Mouse (Mus musculus) kidney, postnatal 14 days (tissue): ENCODE results near the gene E430018J23Rik.
"Not testable (repeated sequence)": the region's sequence is repeated elsewhere in the genome, so short reads cannot be mapped to it uniquely, and the experiment has no call there.

Experiments used
- DNase-seq: peaks from one replicate; pipeline ENCODE4 v3.0.0; 2022; ENCODE audit warnings: mixed read lengths

Gene E430018J23Rik

DNA sequence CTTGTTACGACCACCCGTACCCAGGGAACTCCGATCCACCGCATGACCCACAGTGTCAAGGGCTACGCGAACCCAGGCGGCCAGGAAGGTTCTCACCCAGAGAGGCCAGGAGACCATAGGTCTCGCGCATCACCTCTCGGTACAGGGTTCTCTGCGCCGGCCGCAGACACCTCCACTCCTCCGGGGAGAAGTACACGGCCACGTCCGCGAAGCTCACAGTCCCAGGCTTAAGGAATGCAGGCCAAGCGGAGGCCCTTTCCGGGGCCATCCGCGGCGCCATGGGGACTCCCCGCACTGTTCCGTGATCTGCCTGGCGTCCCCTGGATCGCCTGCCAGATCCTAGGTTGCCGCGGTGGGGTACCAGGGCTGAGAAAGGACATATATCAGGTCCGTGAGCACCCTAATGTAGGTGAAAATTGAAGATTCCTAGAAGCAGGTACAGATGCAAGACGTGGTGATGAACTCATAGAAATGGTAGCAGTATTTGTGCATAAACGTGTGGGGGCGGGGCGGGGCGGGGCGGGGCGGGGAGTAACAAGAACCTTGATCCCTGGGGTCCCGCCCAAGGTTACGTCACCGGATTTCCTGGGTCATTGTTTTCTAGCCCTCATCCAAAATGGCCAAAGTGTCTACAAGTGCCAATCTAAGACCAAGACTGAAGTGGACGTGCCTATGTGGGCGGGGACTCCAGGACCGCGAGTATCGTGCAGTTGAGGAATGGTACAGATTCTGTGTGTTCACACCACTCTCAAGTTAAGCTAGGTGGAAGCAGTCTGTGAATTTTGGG is at the start of gene E430018J23Rik:
Gene E430018J23Rik (minus strand): TSS at position 473 of the 787 bp plus-strand sequence.
- DNase-seq, result peak; percentile 99

DNA sequence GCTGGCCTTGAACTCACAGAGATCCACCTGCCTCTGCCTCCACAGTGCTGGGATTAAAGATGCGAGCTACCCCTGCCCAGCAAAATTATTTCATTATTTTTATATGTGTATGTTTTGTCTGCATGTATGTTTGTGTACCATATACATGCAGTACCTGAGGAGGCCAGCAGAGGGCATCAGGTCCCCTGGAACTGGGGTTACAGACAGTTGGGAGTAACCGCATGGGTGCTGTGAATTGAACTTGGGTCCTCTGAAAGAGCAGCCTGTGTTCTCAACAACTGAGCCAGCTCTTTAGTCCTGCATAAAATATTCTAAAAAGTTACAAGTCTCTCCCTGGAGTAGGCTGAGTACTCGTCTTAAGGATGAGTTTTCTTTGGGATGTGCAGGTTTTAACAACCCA is 44.3 kb upstream of the E430018J23Rik start:
- no peak for DNase-seq

DNA sequence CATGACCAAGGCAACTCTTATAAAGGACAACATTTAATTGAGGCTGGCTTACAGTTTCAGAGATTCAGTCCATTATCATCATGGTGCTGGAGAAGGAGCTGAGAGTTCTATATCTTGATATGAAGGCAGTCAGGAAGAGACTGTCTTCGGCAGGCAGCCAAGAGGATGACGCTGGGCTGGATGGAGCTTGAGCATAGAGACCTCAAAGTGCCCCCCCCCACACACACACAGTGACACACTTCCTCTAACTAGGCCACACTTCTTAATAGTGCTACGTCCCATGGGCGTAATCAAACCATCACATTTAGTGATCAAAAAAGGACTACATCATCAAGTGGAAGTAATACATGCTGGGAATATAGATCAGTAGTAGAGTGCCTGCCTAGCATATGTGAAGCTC is 41.8 kb upstream of the E430018J23Rik start:
- DNase-seq, result no peak

DNA sequence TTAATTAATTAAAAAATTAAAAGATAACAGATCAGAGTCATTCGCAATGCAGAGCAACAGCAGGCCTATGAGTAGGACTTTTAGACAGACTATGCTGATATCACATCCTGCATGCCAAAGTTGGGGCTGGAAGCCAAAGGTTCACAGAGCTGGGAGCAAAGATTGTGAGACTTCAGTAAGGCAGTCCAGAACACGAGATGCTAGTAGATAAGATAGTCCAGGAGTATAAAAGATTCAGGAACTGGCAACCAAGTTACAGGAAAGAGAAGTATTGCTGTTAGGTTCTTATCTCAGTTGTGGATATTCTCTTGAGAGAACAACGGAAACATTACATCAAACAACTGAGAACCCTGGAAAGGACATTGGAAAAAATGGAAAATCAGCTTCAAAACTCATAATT is 32.9 kb upstream of the E430018J23Rik start:
- peak; percentile 34 for DNase-seq

DNA sequence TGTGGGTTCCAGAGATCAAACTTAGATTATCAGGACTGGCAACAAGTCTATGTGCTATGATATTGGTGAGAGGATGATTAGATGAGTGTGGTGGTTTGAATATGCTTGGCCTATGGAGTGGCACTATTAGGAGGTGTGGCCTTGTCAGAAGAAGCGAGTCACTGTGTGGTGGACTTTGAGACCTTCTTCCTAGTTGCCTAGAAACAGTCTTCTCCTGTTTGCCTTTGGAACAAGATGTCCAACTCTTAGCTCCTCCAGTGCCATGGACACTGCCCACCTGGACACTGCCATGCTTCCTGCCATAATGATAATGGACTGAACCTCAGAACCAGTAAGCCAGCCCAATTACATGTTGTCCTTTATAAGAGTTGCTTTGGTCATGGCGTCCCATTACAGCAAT is 32.5 kb upstream of the E430018J23Rik start:
- no peak for DNase-seq

DNA sequence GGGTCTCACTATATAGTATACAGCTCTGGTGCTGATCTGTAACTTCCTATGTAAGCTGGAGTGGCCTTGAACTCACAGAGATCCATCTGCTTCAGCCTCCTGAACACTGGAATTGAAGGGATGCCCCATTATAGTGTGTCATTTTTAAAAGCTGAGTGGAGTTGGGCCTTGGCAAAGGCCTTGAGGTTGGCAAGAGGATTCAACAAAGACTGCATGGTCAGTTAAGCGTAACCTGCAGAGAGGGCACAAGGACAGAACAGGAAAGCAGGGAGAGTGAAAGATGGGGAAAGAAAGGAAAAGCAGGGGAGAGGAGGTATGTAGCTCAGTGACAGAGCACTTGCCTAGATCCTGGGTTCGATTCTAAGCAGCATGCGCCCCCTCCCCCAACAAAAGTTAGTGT is 31.9 kb upstream of the E430018J23Rik start:
- peak; percentile 14 for DNase-seq

DNA sequence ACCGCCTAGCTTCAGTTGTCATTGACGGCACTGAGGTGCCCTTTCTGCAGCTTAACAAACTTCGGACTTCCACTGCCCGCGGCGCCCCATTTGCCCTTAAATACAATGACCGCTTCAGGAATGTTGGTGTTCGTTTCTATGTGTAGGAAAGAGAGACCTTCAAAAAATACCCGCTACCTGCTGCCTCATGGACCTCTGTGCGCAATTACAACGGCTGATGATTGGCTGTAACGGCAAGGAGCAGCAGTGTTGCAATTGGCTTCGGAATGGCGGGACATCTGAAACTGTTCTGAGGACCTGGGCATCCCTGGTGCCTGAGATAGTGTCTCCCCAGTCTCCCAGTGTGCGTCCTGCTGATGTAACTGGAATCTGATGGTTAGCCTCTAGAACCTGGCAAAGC is 28.8 kb upstream of the E430018J23Rik start:
- peak; percentile 48 for DNase-seq

DNA sequence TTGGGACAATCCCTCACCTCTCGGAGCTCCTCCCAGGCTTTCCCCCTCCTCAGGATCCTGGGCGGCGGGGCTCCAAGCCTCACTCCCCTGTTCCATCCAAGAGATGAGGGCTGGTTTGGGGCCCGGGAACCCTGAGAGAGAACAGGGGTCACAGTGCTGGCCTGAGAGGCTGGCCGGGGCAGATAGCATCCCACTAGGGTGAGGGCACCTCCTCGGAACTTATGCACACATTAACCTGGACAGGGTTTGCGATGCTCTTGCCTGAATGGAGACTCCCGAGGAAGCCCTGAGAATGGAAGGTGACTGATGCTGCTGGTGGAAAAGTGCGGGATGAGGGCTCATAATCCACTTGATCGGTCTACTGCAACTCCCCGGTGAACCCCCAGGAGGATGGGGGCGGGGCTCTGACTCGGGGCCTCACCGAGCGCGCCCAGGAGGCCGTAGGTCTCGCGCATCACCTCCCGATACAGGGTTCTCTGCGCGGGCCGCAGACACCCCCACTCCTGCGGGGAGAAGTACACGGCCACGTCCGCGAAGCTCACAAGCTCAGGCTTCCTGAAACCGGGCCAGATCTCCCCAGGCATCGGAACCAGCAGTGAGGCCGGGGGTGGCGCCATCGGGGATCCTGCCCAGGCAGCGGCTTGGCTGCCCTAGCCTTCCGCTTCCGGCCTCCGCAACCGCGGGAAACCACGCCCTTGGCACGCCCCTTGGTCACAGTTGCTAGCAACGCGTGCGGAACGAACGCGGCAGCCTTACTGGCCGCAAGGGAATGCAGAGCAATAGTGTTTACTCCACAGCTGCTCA is 28.2 kb upstream of the E430018J23Rik start, which contains the start of gene Zfp688:
Gene Zfp688 (minus strand): TSS at position 681 of the 804 bp plus-strand sequence.
- DNase-seq, result peak; percentile 96

DNA sequence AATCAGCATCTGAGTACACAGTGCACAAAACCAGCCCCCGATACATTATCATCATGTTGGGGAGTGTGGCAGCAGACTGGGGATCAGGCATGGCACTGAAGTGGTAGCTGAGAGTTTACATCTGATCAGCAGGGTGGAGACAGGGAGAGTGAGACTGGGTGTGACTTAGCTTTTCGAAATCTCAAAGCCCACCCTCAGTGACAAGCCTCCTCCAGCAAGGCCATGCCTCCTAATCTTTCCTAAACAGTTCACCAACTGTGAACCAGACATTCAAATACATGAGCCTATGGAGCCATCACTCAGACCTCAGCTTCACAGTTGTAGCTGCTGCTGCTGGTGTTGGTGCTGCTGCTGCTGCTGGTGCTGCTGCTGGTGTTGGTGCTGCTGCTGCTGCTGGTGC is 18.0 kb upstream of the E430018J23Rik start:
- no peak for DNase-seq

DNA sequence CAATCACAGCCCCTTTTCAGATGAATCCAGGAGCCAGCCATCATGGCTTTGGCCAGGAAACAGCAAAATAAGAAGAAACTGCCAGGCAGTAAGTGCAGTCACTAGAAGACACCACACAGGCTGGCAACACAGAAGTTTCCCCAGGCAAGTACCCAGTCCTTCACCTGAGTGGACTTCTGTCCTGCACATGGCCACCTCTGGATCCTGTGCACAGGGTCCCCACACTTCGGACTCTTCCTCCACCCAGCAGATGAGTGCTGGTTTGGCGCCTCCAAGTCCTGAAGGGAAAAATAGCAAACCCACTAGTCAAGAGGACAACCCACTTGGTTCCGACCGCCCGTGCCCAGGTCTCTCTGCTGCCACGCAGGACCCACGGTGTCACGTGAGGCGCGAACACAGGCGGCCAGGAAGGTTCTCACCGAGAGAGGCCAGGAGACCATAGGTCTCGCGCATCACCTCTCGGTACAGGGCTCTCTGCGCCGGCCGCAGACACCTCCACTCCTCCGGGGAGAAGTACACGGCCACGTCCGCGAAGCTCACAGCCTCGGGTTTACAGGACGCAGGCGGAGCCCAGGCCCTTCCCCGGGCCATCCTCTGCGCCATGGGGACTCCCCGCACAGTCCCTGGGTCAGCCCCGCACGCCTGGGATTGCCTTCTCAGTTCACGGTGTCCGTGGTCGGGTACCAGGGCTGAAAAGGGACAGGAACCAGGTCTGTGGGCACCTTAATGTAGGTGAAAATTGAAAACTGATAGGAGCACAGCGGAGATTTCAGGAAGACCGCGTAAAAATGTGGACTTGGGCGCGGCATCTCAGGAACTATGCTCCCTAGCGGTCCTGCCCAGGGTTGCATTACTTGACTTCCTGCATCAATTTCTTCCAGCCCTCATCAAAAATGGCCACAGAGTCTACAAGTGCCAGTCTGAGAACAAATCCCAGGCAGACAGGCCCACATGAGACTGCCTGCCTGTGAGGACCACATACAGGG is 12.9 kb upstream of the E430018J23Rik start, which contains the start of gene Zfp764:
Gene Zfp764 (minus strand): TSS at position 821 of the 986 bp plus-strand sequence.
- DNase-seq, result peak; percentile 92

DNA sequence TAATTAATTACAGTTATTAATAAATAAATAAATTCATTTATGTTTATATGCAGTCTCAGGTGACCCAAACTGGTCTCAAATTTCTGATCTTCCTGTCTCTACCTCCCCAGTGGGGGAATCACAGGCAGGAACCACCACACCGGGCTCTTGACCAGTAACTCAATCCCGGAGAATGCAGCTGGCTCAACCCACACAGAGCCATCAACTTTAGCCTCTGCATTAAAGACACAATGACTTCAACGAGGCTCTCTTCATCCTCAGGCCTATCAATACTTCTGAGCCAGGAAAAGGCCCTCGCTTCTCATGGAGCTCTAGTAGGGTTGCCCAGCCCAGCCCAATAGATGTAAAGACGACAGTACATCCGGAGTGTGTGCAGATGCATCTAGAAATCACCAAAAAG is 10.7 kb upstream of the E430018J23Rik start:
- not testable (repeated sequence) for DNase-seq

DNA sequence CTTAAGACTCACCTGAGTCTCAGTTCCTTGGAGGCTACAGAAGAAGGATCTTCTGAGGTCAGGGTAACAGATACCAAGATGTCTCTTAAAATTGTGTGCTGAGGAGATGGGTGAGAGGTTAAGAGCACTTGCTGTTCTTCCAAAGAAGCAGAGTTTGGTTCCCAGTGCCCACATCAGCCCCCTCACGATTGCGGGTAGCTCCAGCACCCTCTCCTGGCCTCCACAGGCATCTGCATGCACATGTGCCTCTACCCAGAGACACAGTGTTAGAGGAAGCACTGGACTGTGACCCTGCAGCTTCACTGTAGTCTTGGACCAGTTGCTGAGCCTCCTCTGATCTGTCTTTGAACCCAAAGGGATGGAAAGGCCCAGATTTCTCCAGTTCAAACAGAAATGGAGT is 9.6 kb upstream of the E430018J23Rik start:
- no peak for DNase-seq

DNA sequence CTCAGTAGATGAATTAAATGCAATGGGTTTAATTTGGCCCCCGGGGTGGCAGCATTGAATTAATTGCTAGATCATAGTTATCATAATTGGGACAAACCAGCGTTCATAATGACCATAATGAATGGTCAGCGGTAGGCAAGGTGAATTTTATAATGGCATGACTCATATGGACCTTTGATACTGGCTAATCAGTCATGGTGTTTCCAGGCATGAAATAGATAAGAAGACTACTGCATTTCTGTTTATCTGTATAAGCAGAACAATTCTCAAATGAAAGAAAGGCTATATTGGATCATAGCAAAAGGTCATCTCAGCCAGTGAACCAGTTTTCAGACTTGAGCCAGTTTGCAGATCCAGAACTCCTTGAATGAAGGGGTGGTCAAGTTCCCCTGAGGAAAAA is 6.9 kb upstream of the E430018J23Rik start:
- DNase-seq, result no peak

DNA sequence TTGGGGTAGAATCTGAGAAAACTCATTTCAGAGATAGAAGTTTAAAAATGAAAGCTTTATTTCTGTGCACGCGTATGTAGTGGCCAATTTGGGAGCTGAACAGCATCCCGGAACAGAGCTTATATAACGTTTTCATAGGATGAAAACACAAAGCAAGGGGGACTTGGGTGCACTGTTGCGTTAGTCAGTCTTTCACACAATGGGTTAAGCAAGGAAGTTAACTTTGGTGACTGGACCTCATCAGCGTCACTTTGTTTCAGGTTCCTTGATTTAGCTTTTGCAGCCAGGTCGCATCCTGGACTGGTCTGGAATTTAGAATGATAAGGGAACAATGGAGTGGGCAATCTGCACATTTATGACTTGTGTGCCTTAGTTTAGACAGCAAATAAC is 510 bp upstream of the E430018J23Rik start:
- DNase-seq, result no peak

DNA sequence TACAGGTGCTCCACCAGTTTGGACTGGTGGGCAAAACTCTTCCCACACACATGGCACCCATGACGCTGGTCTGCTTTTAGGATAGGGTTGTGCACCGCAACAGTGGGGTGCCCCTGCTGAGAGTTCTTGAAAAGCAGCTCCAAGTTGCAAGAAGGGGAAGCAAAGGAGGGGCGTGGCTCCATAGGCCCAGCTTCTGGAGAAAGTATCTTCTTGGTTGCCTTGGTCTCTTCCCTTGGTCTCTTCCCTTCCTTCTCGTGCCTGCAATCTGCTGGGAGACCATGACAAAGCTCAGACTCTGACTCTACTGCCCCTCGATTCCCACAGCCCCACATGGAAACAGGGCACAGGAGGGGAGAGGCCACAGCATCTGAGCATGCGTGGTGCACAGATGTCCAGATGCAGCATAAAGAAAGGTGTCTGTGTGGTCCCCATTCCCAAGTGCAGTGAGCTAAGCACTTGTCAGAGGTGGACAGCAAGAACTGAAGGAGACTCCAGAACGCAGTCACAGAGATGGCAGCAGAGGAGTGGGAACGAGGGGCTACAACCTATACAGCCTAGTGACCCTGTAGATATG is 1.1 kb downstream of the E430018J23Rik start:
- DNase-seq, result no peak

DNA sequence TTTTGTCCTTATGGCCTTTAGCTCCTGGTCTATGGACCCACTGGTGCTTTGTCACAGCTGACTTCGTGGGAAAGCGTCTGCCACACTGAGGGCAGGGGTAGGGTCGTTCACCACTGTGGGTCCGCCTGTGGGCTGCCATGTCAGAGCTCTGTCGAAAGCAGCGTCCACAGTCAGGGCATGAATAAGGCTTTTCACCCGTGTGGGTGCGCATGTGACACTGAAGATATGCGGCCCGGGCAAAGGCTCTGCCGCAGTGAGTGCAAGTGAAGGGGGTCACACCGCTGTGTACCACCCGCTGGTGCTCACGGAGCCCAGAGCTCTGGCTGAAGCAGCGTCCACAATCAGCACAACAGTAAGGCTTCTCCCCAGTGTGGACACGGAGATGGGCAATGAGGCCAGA is 1.9 kb downstream of the E430018J23Rik start:
- DNase-seq, result no peak

DNA sequence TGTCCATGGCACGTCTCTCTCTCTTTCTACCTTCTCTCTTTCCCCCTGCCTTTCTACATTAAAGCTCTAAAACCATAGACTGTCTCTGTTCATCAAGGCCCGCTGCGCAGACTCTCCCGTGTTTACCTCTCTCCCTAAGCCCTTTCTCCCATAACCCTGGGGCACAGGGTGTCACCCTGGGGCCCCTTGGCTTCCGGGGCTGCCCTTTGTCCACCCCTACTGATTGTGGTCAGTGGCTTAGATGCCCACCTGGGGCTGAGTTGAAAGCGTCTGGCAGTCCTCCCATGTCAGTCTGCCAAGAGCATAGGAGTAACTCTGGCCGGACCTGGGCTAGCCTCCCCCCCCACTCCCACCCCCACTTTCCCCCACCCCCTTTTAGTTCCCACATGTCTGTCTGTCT is 3.1 kb downstream of the E430018J23Rik start:
- no peak for DNase-seq

DNA sequence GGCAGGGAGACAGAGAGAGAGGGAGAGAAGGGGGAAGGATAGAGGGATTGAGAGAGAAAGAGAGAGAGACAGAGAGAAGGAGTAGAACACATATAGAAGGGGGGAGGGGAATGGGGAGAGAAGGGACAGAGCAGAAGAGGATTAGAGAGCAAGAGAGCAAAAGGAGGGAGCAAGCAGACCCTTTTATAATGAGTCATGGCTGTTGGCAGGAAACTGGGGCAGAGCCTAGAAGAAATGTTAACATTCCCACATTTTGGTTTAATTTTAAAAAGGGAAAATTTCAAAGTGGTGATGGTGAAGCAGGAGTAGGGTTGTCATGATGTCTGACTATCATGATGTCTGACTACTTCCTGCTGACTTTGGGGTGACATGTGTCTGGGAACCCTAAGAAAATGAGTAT is 5.2 kb downstream of the E430018J23Rik start:
- DNase-seq, result not testable (repeated sequence)

DNA sequence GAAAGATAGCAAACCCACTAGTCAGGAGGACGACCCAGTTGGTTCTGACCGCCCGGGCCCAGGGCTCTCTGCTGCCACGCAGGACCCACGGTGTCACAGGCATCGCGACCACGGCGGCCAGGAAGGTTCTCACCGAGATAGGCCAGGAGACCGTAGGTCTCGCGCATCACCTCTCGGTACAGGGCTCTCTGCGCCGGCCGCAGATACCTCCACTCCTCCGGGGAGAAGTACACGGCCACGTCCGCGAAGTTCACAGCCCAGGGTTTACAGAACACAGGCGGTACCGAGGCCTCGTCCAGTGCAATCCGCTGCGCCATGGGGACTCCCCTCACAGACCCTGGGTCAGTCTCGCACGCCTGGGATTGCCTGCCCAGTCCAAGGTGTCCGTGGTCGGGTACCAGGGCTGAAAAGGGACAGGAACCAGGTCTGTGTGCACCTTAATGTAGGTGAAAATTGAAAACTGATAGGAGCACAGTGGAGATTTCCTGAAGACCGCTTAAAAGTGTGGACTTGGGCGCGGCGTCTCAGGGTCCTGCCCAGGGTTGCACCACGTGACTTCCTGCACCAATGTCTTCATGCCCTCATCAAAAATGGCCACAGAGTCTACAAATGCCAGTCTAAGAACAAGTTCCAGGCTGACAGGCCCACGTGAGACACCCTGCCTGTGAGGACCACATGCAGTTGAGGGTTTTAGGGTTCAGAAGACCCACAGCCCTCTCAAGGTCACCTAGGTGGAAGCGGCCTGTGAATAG is 6.6 kb downstream of the E430018J23Rik start, which contains the start of gene 9130019O22Rik:
Gene 9130019O22Rik (minus strand): TSS at position 526 of the 752 bp plus-strand sequence.
- peak; percentile 95 for DNase-seq

DNA sequence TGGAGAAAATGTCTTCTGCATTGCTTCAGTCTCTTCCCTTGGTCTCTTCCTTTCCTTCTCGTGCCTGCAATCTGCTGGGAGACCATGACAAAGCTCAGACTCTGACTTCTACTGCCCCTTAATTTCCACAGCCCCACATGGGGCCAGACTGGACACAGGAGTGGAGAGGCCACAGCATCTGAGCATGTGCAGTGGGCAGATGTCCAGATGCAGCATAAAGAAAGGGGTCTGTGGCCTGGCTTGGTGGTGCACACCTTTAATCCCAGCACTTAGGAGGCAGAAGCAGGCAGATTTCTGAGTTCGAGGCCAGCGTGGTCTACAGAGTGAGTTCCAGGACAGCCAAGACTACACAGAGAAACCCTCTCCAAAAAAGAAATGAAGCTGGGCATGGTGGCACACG is 7.9 kb downstream of the E430018J23Rik start:
- not testable (repeated sequence) for DNase-seq

DNA sequence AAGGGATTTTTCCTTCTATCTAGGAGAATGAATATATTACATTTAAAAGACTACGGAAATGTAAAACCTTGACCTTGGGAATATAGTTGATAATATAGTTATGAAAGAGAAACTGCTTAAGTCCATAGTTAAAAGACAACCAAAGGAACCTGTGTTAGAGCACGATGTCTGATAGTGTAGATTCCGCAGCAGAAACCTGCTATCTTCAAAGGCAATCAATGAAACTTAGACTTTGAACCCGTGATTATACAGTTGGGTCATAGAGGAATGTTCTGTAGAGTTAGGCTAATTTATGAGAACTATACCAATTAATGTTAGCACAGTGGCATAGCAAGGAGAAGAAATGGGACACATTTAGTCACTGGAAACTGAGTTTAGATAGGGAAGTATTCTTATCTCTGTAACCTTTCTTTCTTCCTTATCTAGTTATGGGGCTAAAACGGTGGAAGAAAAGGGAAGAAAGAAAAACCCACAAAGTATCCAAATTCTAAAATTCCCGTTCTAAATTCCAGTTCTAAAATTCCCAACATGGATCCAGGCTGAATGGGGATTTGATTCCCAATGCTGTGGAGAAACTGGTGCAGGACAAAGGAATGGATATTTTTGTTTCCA is 15.0 kb downstream of the E430018J23Rik start:
- DNase-seq, result no peak
